Mouse (Mus musculus) cerebellum, adult 2 months (tissue): ENCODE measurements at regions not wholly inside any gene's neighbourhood (a gene's known extent, or its start where the extent isn't known, plus 50 kb on each side); places are given as distances from the start of the nearest gene placed in this dataset.

Source experiments
- CTCF ChIP-seq: fragments of 200-500 bp; IDR thresholded peaks from 2 replicates; pipeline ENCODE4 v1.5.1; 2011; ENCODE audit warnings: low read depth, mild to moderate bottlenecking, control low read depth, low read length, moderate library complexity, borderline replicate concordance; ENCODE audit not compliant: insufficient read depth
- POLR2A ChIP-seq: fragments of 200-500 bp; IDR thresholded peaks from 2 replicates; pipeline ENCODE4 v1.6.1; 2011; ENCODE audit warnings: low read length, control low read depth, borderline replicate concordance; ENCODE audit not compliant: insufficient read depth

DNA sequence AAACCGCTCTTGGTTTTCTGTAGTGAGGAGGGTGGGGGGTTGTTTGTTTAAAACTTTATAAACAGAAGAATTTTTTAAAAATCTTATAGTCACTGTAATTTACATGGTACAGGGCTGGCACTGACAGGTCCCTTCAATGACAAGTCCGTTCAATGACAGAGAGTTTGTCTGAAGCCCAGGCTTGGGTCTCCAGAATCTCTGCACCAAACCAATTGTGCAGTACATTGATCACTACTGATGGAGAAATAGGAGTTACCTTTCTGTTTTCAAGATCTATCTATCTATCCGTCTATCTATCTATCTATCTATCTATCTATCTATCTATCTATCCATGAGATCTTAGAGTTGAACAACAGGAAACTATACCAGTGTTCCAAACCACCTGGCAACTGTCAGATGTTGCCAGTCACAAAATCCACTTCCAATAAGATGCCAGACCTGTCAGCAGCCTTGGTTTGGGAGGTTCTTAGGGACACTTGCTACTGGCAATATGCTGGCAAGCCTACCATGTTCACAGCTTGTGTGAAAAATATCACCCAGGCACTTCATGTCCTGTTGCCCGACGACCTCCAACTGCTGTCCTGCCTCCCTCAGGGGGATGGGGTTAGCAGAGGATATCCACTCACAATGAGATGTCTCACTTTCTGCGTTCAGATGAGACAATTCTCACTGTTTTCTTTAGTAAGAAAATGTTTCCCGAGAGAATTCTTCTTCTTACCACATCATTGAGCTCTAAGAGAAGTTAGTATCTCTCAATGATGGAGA lies 73.8 kb upstream of the Cpsf6 start:
- TF ChIP-seq CTCF (no peak), POLR2A (no peak)
